Mouse (Mus musculus) layer of hippocampus, adult 2 months (tissue): ENCODE measurements at regions not wholly inside any gene's neighbourhood (a gene's known extent, or its start where the extent isn't known, plus 50 kb on each side); places are given as distances from the start of the nearest gene placed in this dataset.

ENCODE experiments used
- DNase-seq, 2 experiments: peaks; one replicate each; pipeline ENCODE4 v3.0.0; 2022; ENCODE audit warnings: low spot score in 2 of 2
- H3K27ac ChIP-seq: fragments of 200-600 bp; 2 replicates; pipeline ENCODE4 v1.8.1; 2022
- H3K4me3 ChIP-seq: fragments of 200-600 bp; 2 replicates; pipeline ENCODE4 v1.8.1; 2022; ENCODE audit warnings: mild to moderate bottlenecking
- CTCF ChIP-seq: fragments of 200-600 bp; conservative IDR thresholded peaks from 2 replicates; pipeline ENCODE4 v1.8.1; 2022; ENCODE audit warnings: antibody characterized with exemption, mild to moderate bottlenecking, moderate library complexity

GRCm38 (mm10) chr12:16391630-16392269, 219.0 kb downstream of the Lpin1 start:
- no peak overlapping the region for H3K4me3 ChIP-seq
- peak; percentile 68 to 74 for DNase-seq
- H3K27ac ChIP-seq, result no peak overlapping the region
- TF ChIP-seq CTCF, result no peak

- no peak for TF ChIP-seq CTCF
- no peak for DNase-seq
Observed at GRCm38 (mm10) chr12:16391163-16391562, 219.6 kb downstream of the Lpin1 start.

GRCm38 (mm10) chr12:16387035-16387434, 223.7 kb downstream of the Lpin1 start:
- Histone ChIP-seq H3K27ac (no peak overlapping the region), H3K4me3 (no peak overlapping the region)
- no peak for DNase-seq
- no peak for TF ChIP-seq CTCF

More at GRCm38 (mm10) chr12:16391163-16391562, 219.6 kb downstream of the Lpin1 start:
- H3K27ac ChIP-seq, result no peak overlapping the region
- no peak overlapping the region for H3K4me3 ChIP-seq

- H3K4me3 ChIP-seq, result no peak overlapping the region
- no peak overlapping the region for H3K27ac ChIP-seq
- no peak for TF ChIP-seq CTCF
- DNase-seq, result no peak
Observed at GRCm38 (mm10) chr12:16384396-16384795, 226.4 kb downstream of the Lpin1 start.

GRCm38 (mm10) chr12:16383499-16383935, 227.2 kb downstream of the Lpin1 start:
- DNase-seq, result no peak
- 0 out of 2 replicates have a peak, but pooled peaks have one; percentile 13 for TF ChIP-seq CTCF
- H3K27ac ChIP-seq, result no peak overlapping the region

GRCm38 (mm10) chr12:16382417-16382988, 228.3 kb downstream of the Lpin1 start:
- TF ChIP-seq CTCF, result no peak
- Histone ChIP-seq H3K27ac (no peak overlapping the region), H3K4me3 (no peak overlapping the region)
- no peak for DNase-seq

More at GRCm38 (mm10) chr12:16383499-16383935, 227.2 kb downstream of the Lpin1 start:
- H3K4me3 ChIP-seq, result no peak overlapping the region

- no peak overlapping the region for H3K27ac ChIP-seq
- TF ChIP-seq CTCF, result no peak
- DNase-seq, result no peak
- no peak overlapping the region for H3K4me3 ChIP-seq
Observed at GRCm38 (mm10) chr12:16381026-16381425, 229.7 kb downstream of the Lpin1 start.

- Histone ChIP-seq H3K27ac (no peak overlapping the region), H3K4me3 (no peak overlapping the region)
- TF ChIP-seq CTCF, result no peak
- DNase-seq, result no peak
Observed at GRCm38 (mm10) chr12:16380346-16380745, 230.4 kb downstream of the Lpin1 start.

GRCm38 (mm10) chr12:16379415-16379814, 231.4 kb downstream of the Lpin1 start:
- no peak for TF ChIP-seq CTCF
- no peak for DNase-seq
- H3K4me3 ChIP-seq, result no peak overlapping the region
- no peak overlapping the region for H3K27ac ChIP-seq

GRCm38 (mm10) chr12:16378501-16378900, 232.3 kb downstream of the Lpin1 start:
- no peak for DNase-seq
- Histone ChIP-seq H3K4me3 (no peak overlapping the region), H3K27ac (no peak overlapping the region)
- no peak for TF ChIP-seq CTCF

- no peak for DNase-seq
- no peak overlapping the region for H3K4me3 ChIP-seq
Observed at GRCm38 (mm10) chr12:16374331-16374996, 236.3 kb downstream of the Lpin1 start.

GRCm38 (mm10) chr12:16370061-16370460, 240.7 kb downstream of the Lpin1 start:
- no peak for TF ChIP-seq CTCF
- DNase-seq, result no peak
- Histone ChIP-seq H3K4me3 (no peak overlapping the region), H3K27ac (no peak overlapping the region)

More at GRCm38 (mm10) chr12:16374331-16374996, 236.3 kb downstream of the Lpin1 start:
- TF ChIP-seq CTCF, result no peak
- H3K27ac ChIP-seq, result no peak overlapping the region

- Histone ChIP-seq H3K4me3 (no peak overlapping the region), H3K27ac (no peak overlapping the region)
- no peak for TF ChIP-seq CTCF
- no peak for DNase-seq
Observed at GRCm38 (mm10) chr12:16362341-16362740, 248.4 kb downstream of the Lpin1 start.
